Mouse (Mus musculus): Measurements from ENCODE around the gene Ispd.

DNA sequence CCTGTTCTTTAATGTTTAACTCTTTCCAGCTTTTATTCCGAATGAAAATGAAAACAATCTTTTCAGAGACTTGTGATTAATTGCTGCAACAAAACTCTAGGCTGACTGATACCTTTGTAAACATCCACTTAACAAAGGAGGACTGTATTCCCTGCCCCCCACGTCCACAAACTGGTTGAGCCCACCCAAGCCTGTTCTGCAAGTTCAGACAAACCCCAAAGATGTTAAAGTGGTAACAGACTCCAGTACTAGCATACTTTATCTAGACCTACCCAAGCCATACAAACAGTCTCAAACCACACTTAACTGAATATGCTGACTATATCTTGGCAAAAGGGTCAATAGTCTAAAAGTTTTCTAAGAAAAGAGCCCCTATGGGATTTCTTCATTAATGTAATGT lies 102.1 kb downstream of the Ispd start:
- no peak for TF ChIP-seq POLR2A (IDR thresholded peaks at IDR 0.05; ENCODE audit: borderline replicate concordance, extremely low read depth, insufficient read depth, insufficient read length, poor library complexity, severe bottlenecking)
- no peak for TF ChIP-seq CTCF (IDR thresholded peaks at IDR 0.05; ENCODE audit: borderline replicate concordance, extremely low read depth, insufficient read depth, insufficient read length)

All from brain, embryonic 14.5 days (tissue).